Mouse (Mus musculus) erythroid progenitor cell, adult 5-6 weeks (primary cell): ENCODE data around the gene Pafah1b3. TPM values are rescaled to one million over a fixed set of nuclear protein-coding genes. Genes with fewer than 3 reads are reported as not detected.

Experiments
- ATAC-seq: replicated peaks from 2 replicates; pipeline ENCODE4 v1.8.0; 2016; ENCODE audit warnings: moderate number of reproducible peaks, mild to moderate bottlenecking, moderate TSS enrichment, inconsistent platforms; ENCODE audit not compliant: poor library complexity, low FRiP score, severe bottlenecking
- total RNA-seq, 2 experiments: library from RNA; stranded (forward) in 1 of 2; stranded (reverse) in 1 of 2; fragments of 150-400 nt in 1 of 2; fragments of 186-747, 209-891 nt in 1 of 2; gene quantifications; 2 replicates each; pipeline versions ENCODE4 v1.2.3 to v1.2.4; 2015 to 2017; ENCODE audit warnings: low replicate concordance in 2 of 2

Gene Pafah1b3
- total RNA-seq, 2 experiments from 2014 or later, result 17.3 to 26.8 TPM

- no peak for ATAC-seq
Measured at GRCm38 (mm10) chr7:25306614-25306996, 8.8 kb upstream of the Pafah1b3 start.

- ATAC-seq, result no peak
Measured at GRCm38 (mm10) chr7:25305956-25306613, 8.3 kb upstream of the Pafah1b3 start, which contains the start of gene Tmem145. Gene Tmem145 (plus strand): TSS chr7:25306106.

DNA sequence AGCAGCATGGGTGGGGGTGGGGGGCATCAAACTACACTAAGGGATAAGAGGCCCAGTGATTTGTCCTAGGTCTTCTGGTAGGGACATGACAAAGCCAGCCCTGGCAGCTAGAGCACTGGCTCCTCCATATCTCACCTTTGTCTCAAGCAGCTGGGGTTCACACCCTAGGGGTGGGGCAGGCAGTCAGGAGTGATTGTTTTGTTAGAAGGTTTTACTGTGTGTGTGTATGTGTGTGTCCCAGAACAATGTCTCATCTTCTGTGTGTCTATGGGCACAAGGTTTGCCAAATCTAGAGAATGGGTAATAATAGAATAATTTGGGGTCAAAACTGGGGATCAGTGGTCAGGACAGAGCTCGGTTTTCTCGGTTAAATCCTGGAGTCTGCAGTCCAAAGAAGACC is 7.7 kb upstream of the Pafah1b3 start:
- no peak for ATAC-seq

- no peak for ATAC-seq
Measured at GRCm38 (mm10) chr7:25303685-25304006, 5.9 kb upstream of the Pafah1b3 start.

GRCm38 (mm10) chr7:25303003-25303684 is 5.4 kb upstream of the Pafah1b3 start:
- ATAC-seq, result no peak

DNA sequence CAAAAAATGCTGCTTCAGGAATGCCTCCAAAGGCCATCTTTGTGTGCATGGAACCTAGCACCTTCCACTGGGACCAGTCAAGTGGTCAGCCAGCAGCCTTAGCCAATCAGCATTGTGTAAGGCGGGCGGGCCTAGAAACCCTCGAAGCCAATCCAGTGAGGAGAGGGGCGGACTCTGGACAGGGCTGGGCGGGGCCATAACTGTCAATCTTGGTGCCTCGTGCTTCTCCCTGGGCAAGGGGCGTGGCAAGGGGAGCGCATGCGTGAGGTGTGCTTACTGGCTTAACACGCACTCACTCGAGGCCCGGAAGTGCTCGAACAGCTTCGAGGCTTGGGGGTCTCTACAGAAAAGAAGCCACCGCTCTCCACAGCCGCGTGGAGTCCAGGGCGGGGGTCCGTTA is 3.3 kb upstream of the Pafah1b3 start, which contains the start of gene Prr19:
Prr19 (plus strand) TSS at position 349 of the 400 bp plus-strand sequence.
- ATAC-seq, result no peak

DNA sequence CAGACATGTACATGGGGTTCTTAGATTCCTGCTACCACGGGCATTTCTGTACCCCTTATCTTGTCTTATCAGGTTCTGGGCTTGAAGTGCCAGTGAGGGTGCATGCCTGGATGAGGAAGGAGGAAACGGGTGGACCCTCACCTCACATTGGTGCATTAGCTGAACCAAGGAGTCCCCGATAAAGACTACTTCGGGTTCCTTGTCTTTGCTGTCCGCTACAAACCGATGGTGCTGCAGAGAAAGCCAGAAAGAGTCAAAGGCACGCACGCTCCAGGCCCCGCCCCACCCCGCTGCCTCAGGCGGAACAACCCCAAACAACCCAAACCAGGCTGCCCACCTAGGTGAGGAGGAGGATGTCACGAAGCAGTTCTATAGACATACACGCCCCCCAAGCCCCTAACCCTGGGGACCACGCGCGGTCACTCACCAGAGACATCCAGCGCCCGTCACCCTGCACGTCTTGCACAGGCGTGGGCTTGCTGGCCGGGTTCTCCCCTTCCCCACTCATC is 787 bp downstream of the Pafah1b3 start:
- ATAC-seq, result no peak

DNA sequence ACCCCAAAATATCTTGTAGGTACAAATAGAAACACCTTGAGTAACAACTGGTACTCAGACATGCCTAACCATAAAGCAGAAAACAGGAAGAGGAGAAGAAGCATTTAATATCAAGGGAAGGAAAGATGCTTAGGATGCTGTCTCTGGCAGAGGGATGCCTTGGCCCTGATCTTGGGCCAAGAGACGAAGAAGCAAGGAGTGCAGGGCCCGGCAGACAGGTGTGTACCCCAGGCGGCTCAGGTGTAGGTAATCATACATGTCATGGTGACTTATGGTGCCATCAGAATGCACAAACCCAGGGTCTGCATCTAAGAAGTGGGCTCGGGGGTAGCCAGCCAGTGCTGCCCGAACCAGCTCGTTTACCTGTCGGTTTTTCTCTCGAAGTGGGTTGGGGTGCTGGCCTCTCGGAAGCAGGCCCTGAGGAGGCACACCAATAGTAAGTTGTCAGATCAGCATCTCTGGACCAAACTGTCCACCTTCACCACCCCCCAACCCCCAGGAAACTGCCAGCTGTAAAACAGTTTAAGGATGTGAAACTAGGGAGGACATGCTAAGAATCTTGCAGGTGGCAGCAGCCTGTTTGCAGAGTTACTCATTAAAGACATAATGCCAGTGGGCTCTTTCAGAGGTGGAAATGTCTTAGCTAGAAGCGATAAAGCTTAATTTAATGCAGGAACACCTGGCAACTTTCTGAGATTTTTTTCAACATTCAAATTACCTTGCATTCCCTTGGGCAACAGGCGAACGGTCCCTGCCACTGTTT is 2.6 kb downstream of the Pafah1b3 start:
- ATAC-seq, result no peak

DNA sequence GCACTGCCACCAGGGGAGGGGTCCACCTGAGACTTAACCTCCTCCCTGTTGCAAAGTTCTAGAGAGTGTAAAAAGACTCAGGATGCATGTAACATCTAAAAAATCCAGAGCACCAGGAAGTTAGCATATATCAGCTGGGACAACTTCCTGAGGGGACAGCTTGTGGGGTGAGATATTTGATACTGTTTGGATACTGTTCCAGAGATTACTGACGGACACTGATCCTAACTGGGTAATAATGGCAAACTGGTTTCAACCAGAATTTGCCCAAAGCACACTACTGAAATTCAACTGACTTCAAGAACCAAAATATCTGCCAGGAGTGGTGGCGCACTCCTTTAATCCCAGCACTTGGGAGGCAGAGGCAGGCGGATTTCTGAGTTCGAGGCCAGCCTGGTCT is 3.3 kb downstream of the Pafah1b3 start:
- no peak for ATAC-seq

- ATAC-seq, result no peak
Measured at GRCm38 (mm10) chr7:25293191-25293739, 4.5 kb downstream of the Pafah1b3 start.

- ATAC-seq, result no peak
Measured at GRCm38 (mm10) chr7:25292107-25292506, 5.7 kb downstream of the Pafah1b3 start.

GRCm38 (mm10) chr7:25290911-25291310 is 6.9 kb downstream of the Pafah1b3 start:
- no peak for ATAC-seq

- ATAC-seq, result no peak
Measured at GRCm38 (mm10) chr7:25290463-25290862, 7.3 kb downstream of the Pafah1b3 start.

DNA sequence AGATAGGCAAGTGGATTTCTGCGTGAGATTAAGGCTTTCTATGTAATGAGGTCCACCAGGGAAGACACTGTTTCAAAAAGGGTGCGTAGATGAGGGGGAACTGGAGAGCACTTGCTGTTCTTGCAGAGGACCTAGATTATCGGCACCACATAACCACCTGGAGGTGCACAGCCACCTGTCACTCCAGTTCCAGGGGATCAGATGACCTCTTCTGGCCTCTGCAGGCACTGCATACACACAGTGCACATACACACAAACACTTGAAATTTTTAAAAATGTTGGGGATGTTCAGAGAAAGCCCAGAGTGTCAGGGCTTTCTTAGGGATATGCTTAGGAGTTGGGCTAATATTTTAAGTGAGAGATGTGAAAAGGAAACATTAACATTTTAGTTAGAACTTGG is 7.9 kb downstream of the Pafah1b3 start:
- ATAC-seq, result no peak

DNA sequence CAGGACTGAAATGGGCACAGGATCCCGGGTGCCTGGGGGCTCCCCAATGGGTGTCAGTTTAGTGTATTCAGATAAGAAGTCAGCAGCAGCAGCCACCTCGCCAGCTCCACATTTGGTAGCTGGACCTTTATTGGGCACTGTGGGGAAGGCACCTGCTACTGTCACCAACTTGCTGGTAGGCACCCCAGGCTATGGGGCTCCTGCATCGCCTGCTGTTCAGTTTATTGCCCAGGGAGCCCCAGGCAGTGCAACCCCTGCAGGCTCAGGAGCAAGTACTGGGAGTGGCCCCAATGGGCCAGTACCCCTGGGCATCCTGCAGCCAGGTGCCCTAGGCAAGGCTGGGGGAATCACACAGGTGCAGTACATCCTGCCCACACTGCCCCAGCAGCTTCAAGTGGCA is 9.1 kb downstream of the Pafah1b3 start:
- no peak for ATAC-seq

- ATAC-seq, result no peak
Measured at GRCm38 (mm10) chr7:25288011-25288410, 9.8 kb downstream of the Pafah1b3 start.

DNA sequence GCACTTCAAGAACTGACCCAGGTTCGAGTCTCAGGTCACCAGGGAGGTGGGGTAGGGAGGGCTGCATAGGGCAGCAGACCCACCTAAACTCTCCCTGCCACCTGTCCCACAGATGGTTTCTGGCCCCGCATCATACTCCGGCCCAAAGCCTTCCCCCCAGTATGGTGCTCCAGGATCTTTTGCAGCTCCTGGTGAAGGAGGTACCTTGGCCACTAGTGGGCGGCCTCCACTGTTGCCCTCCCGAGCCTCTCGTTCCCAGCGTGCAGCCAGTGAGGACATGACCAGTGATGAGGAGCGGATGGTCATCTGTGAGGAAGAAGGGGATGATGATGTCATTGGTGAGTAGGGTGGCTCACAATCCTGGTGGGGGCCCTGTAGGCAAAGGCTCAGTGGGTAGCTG is 10.8 kb downstream of the Pafah1b3 start:
- no peak for ATAC-seq

- no peak for ATAC-seq
Measured at GRCm38 (mm10) chr7:25285511-25286238, 12.1 kb downstream of the Pafah1b3 start.

- ATAC-seq, result no peak
Measured at GRCm38 (mm10) chr7:25284766-25285165, 13.0 kb downstream of the Pafah1b3 start.

DNA sequence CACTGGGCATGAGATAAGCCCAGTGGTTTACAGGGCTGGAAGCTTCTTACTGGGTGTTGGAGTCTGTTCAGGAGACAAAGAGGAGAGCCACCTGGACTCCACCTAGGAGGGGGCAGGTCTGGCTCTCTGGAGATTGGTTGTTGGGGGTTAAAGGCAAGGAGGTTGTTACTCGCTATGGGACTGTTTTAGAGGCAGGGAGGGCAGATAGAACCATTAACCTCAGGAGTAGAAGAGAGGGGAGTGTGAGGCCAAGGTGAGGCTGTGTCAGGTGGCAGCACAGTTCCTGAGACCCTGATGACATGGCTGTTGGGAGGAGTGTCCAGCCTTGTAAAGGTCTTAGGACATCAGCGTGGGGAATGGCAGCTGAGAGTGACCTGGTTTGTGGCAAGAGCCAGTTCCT is 13.6 kb downstream of the Pafah1b3 start:
- ATAC-seq, result no peak
